Mouse (Mus musculus) thymus, postnatal 14 days (tissue): ENCODE results near the gene Obox5.
"Not testable (repeated sequence)": the region's sequence is repeated elsewhere in the genome, so short reads cannot be mapped to it uniquely, and the experiment has no call there.

Experiments
- DNase-seq: peaks from one replicate; pipeline ENCODE4 v3.0.0; 2021

Obox5 gene

GRCm38 (mm10) chr7:15749831-15750230, at the start of gene Obox5:
TSS of gene Obox5 (plus strand) at chr7:15750131.
- not testable (repeated sequence) for DNase-seq

GRCm38 (mm10) chr7:15749296-15749695, 635 bp upstream of the Obox5 start:
- DNase-seq: not testable (repeated sequence)
